Mouse (Mus musculus) bone marrow macrophage, adult 2 months (primary cell): ENCODE results near the gene Rnf180.

Experiments used
- CTCF ChIP-seq: IDR thresholded peaks from 2 replicates; pipeline ENCODE4 v1.5.1; 2012; ENCODE audit warnings: low read depth, mild to moderate bottlenecking, low read length, moderate library complexity
- POLR2A ChIP-seq: IDR thresholded peaks from 2 replicates; pipeline ENCODE4 v1.6.1; 2012; ENCODE audit warnings: mild to moderate bottlenecking, low read depth, low read length, borderline replicate concordance

DNA sequence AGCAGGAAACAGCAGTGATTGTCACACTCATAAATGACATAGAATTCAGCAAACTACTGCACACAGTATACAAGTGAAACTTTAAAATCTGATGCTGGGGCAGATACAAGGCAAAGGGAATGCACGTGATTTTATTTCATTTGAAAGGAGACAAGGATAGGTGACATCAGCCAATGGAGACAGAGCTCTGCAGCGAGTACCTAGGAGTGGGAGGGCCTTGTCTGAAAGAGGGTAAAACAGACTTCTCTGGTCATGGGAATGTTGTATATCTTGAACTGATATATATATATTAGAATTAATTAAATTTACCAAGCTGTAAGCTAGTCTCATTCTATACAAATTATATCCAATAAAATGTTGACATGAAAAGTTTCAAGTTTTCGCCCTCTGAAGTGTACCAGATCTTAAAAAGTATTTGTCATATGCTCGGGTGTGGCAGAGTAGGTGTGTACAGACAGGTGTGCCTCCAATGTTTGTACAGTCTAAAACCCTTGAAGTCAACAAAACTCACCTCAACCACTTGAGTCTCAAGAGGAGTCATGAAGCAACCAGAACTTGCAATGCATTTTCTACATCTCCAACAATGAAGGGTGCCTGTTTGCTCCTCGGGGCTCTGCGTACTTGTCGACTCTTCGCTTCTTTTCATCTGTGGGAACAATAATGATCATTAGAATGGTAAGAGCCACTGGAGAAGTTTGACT lies 24.1 kb downstream of the Rnf180 start:
- TF ChIP-seq POLR2A (no peak), CTCF (no peak)
